In genomic region chr6:131387221-131388039, GRCm38 (mm10) we compare ENCODE assay signal across 8 mouse cellular contexts. TPM values are rescaled to one million over a fixed set of nuclear protein-coding genes. Genes with fewer than 3 reads are reported as not detected.
DNase-seq lines count a peak whose midpoint lies in the region; ATAC-seq and TF ChIP-seq lines count a peak whose summit lies in the region.

No protein-coding gene starts in this region.

- no peaks in the 10 kb centered on the region for H3K9me3 ChIP-seq in G1E (replicated peaks)
- no peaks in the 10 kb centered on the region for H3K9me3 ChIP-seq in forebrain, embryonic 16.5 days (ENCODE audit: control insufficient read depth, low read length)
- no peaks in the 10 kb centered on the region for H3K9me3 ChIP-seq in lung, embryonic 16.5 days (ENCODE audit: control insufficient read depth, low read length)

- ATAC-seq in G1E (ENCODE audit: extremely low read depth, insufficient number of reproducible peaks, low FRiP score, poor library complexity, severe bottlenecking): peak; percentile 57
- peak; percentile 51 for ATAC-seq in forebrain, embryonic 16.5 days
- ATAC-seq in lung, embryonic 16.5 days (ENCODE audit: low read depth): peak; percentile 41

- DNase-seq in G1E (ENCODE audit: low spot score): peak; percentile 62
- DNase-seq in cerebellum, adult 11 months: peak; percentile 54
- peak; percentile 61 to 72 for DNase-seq in heart, postnatal 36 days
- peak; percentile 81 for DNase-seq in layer of hippocampus, adult 9-11 months
- peak; percentile 11 for DNase-seq in ovary, adult 18-20 months (ENCODE audit: low spot score)
- peak; percentile 9 to 11 for DNase-seq in thymus, postnatal 10 days (ENCODE audit: low spot score in 2 of 2)

- peak overlapping the region; percentile 96 for H3K4me2 ChIP-seq in forebrain, embryonic 16.5 days (ENCODE audit: low read length)
- peak overlapping the region; percentile 78 for H3K4me2 ChIP-seq in lung, embryonic 16.5 days (ENCODE audit: low read depth, low read length)

- H3K27ac ChIP-seq in forebrain, embryonic 16.5 days (ENCODE audit: low read length): peak overlapping the region; percentile 84
- peak overlapping the region; percentile 83 for H3K27ac ChIP-seq in lung, embryonic 16.5 days (ENCODE audit: low read length)

- H3K9ac ChIP-seq in forebrain, embryonic 16.5 days (replicated peaks; ENCODE audit: low read depth, low read length): peak overlapping the region; percentile 79
- peak overlapping the region; percentile 94 for H3K9ac ChIP-seq in lung, embryonic 16.5 days (ENCODE audit: low read length)

- peak overlapping the region; percentile 91 for H3K4me3 ChIP-seq in G1E (ENCODE audit: low read depth, low read length)
- H3K4me3 ChIP-seq in forebrain, embryonic 16.5 days (replicated peaks; ENCODE audit: low read length): peak overlapping the region; percentile 86
- peak overlapping the region; percentile 93 for H3K4me3 ChIP-seq in lung, embryonic 16.5 days (ENCODE audit: low read length)

- under 1% methylated on average over 43 of the region's 43 CpGs for WGBS in forebrain, embryonic 16.5 days
- 0% methylated on average over 43 of the region's 43 CpGs for WGBS in lung, embryonic 16.5 days

- no peak for TF ChIP-seq CTCF in G1E (IDR thresholded peaks at IDR 0.05; ENCODE audit: low read depth, low read length)

- intact Hi-C loops in heart, postnatal 36 days (cut with DNase I): no loop called here

- peaks cover 40% of the 10 kb centered on the region for H3K4me1 ChIP-seq in G1E (ENCODE audit: insufficient read depth, low read depth, low read length)
- peaks cover 27% of the 10 kb centered on the region for H3K4me1 ChIP-seq in forebrain, embryonic 16.5 days (replicated peaks; ENCODE audit: control insufficient read depth, insufficient read depth, low read length)
- peaks cover 26% of the 10 kb centered on the region for H3K4me1 ChIP-seq in lung, embryonic 16.5 days (replicated peaks; ENCODE audit: control insufficient read depth, insufficient read depth, low read length)

- peaks cover 28% of the 10 kb centered on the region for H3K36me3 ChIP-seq in G1E (replicated peaks)
- H3K36me3 ChIP-seq in forebrain, embryonic 16.5 days (ENCODE audit: control insufficient read depth, insufficient read depth): no peaks in the 10 kb centered on the region
- H3K36me3 ChIP-seq in lung, embryonic 16.5 days (ENCODE audit: control insufficient read depth, insufficient read depth, low read length): no peaks in the 10 kb centered on the region

- H3K27me3 ChIP-seq in G1E (ENCODE audit: insufficient read depth, low read length): no peaks in the 10 kb centered on the region
- no peaks in the 10 kb centered on the region for H3K27me3 ChIP-seq in forebrain, embryonic 16.5 days (replicated peaks; ENCODE audit: control insufficient read depth, insufficient read depth, low read length)
- no peaks in the 10 kb centered on the region for H3K27me3 ChIP-seq in lung, embryonic 16.5 days (ENCODE audit: control insufficient read depth, insufficient read depth, low read depth, low read length)

RNA-seq across cellular contexts. Expression of gene Ybx3, which starts 0.8 kb away (rescaled TPM):
- total RNA-seq in G1E (2014; fragmentation: Nextera tagmentation) (1,065 and 1,295 TPM in 2 replicates), G1E (2017) (308 and 391 TPM in 2 replicates)
- polyA plus RNA-seq in G1E (2012): 1,477 and 1,552 TPM in 2 replicates
- 17.6 and 21.3 TPM in 2 replicates for polyA plus RNA-seq in forebrain, embryonic 16.5 days (2015; fragmentation: Nextera tagmentation; extraction: Ambion mirVana)
- 100 to 1,000 TPM; 242 to 252 TPM for total RNA-seq in heart, postnatal 36 days (2021)
- polyA plus RNA-seq in lung, embryonic 16.5 days (2015; fragmentation: Nextera tagmentation; extraction: Ambion mirVana): 29.6 and 32.8 TPM in 2 replicates

RNA-seq across cellular contexts. Expression of gene Styk1, which starts 34.0 kb away (rescaled TPM):
- 0.23 TPM in 1 of 2 replicates, not detected in the other for total RNA-seq in G1E (2014; fragmentation: Nextera tagmentation)
- total RNA-seq in G1E (2017): 0.27 and 0.35 TPM in 2 replicates
- not detected in 2 replicates for polyA plus RNA-seq in G1E (2012)
- 4.1 and 7.1 TPM in 2 replicates for polyA plus RNA-seq in forebrain, embryonic 16.5 days (2015; fragmentation: Nextera tagmentation; extraction: Ambion mirVana)
- total RNA-seq in heart, postnatal 36 days (2021): under 1 TPM; 0.22 to 0.30 TPM
- 1.1 and 2.1 TPM in 2 replicates for polyA plus RNA-seq in lung, embryonic 16.5 days (2015; fragmentation: Nextera tagmentation; extraction: Ambion mirVana)

Comparison
In these comparisons a context has a peak if more than half of its experiments do, and no peak if none do; other contexts are left out.
1. Peak in every context shown above with its lines: DNase-seq, ATAC-seq, H3K4me3 ChIP-seq and H3K27ac ChIP-seq.
2. DNase-seq: peak in every context shown above with its lines; median percentile 81 in layer of hippocampus, adult 9-11 months; 66 in heart, postnatal 36 days; 62 in G1E; 54 in cerebellum, adult 11 months; 11 in ovary, adult 18-20 months; 10 in thymus, postnatal 10 days.
3. RNA of gene Ybx3, which starts 0.8 kb away (polyA plus RNA-seq): 1,477 to 1,552 TPM in G1E; 29.6 to 32.8 TPM in lung, embryonic 16.5 days and 17.6 to 21.3 TPM in forebrain, embryonic 16.5 days; every median in the first group is over 10 times any median in the second.